Mouse (Mus musculus): ENCODE results near the gene Stox2. TPM values are rescaled to one million over a fixed set of nuclear protein-coding genes. Genes with fewer than 3 reads are reported as not detected.

The Stox2 gene
- total and polyA plus RNA-seq, 2 experiments from 2014 or later: 36.3 to 94.5 TPM

DNA sequence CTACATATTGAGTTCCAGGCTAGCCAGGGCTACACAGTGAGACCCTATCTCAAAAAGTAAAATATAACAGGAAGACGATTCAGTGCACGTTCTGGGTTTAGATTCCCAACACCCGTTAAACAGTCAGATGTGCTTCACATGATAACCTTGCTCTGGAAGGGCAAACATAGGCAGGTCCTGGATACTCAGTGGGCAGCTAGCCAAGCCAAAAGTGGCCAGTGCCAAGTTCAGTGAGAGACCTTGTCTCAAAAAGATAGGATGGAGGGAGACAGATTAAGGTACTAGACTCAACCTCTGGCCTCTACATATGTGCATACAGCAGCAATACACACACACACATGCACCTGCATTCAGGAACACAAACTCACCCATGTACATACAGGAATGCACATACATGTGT, 56.7 kb downstream of the Stox2 start:
- H3K9me3 ChIP-seq (ENCODE audit: low read length): no peaks in the 10 kb centered on the region
- H3K27me3 ChIP-seq (ENCODE audit: insufficient read depth, low read length): no peaks in the 10 kb centered on the region
- 88% methylated on average over 3 of the region's 3 CpGs for WGBS
- no peaks in the 10 kb centered on the region for H3K4me1 ChIP-seq (ENCODE audit: insufficient read depth, low read length)
- no peak for TF ChIP-seq CTCF (IDR thresholded peaks at IDR 0.05; ENCODE audit: low read depth)
- DNase-seq (ENCODE audit: low spot score): no peak
- H3K36me3 ChIP-seq (ENCODE audit: insufficient read depth, low read length): no peaks in the 10 kb centered on the region
- H3K4me2 ChIP-seq (ENCODE audit: low read depth, low read length): no peak overlapping the region
- no peak overlapping the region for H3K9ac ChIP-seq (replicated peaks; ENCODE audit: low read length)
- H3K27ac ChIP-seq: no peak overlapping the region
- no peak for ATAC-seq
- no peak overlapping the region for H3K4me3 ChIP-seq (ENCODE audit: low read length)

DNA sequence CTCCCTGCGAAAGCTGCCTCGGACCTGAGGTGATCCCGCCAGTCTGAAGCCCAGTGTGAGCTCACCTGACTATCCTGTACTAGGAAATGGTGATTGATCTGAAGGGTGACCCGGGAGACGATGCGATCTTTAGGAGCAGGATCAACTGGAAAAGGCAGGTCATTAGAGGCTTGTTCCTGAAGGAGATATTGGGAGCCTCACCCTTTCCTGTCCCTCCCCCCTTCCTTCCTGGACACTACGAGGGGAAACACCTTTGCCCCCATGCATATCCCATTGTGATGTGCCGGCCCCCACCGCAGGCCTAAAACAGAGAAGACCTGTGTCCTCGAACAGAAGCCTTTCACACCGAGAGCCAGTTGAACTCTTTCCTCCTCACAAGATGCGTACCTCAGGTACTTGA, 58.0 kb downstream of the Stox2 start:
- no peaks in the 10 kb centered on the region for H3K4me1 ChIP-seq (ENCODE audit: insufficient read depth, low read length)
- H3K27me3 ChIP-seq (ENCODE audit: insufficient read depth, low read length): no peaks in the 10 kb centered on the region
- no peak overlapping the region for H3K4me3 ChIP-seq (ENCODE audit: low read length)
- TF ChIP-seq CTCF (IDR thresholded peaks at IDR 0.05; ENCODE audit: low read depth): no peak
- DNase-seq (ENCODE audit: low spot score) (no peak), ATAC-seq (no peak)
- H3K27ac ChIP-seq: no peak overlapping the region
- no peaks in the 10 kb centered on the region for H3K36me3 ChIP-seq (ENCODE audit: insufficient read depth, low read length)
- no peaks in the 10 kb centered on the region for H3K9me3 ChIP-seq (ENCODE audit: low read length)
- no peak overlapping the region for H3K9ac ChIP-seq (replicated peaks; ENCODE audit: low read length)
- H3K4me2 ChIP-seq (ENCODE audit: low read depth, low read length): no peak overlapping the region
- WGBS: 81% methylated on average over 12 of the region's 12 CpGs

GRCm38 (mm10) chr8:47385810-47386209, 60.4 kb downstream of the Stox2 start:
- WGBS: 72% methylated on average over 1 of the region's 1 CpGs
- Histone ChIP-seq H3K4me1 (ENCODE audit: insufficient read depth, low read length) (no peaks in the 10 kb centered on the region), H3K36me3 (ENCODE audit: insufficient read depth, low read length) (no peaks in the 10 kb centered on the region), H3K9ac (replicated peaks; ENCODE audit: low read length) (no peak overlapping the region), H3K27ac (no peak overlapping the region), H3K9me3 (ENCODE audit: low read length) (no peaks in the 10 kb centered on the region), H3K4me2 (ENCODE audit: low read depth, low read length) (no peak overlapping the region), H3K27me3 (ENCODE audit: insufficient read depth, low read length) (no peaks in the 10 kb centered on the region), H3K4me3 (ENCODE audit: low read length) (no peak overlapping the region)
- ATAC-seq (no peak), DNase-seq (ENCODE audit: low spot score) (no peak)
- TF ChIP-seq CTCF (IDR thresholded peaks at IDR 0.05; ENCODE audit: low read depth): peak; percentile 53

DNA sequence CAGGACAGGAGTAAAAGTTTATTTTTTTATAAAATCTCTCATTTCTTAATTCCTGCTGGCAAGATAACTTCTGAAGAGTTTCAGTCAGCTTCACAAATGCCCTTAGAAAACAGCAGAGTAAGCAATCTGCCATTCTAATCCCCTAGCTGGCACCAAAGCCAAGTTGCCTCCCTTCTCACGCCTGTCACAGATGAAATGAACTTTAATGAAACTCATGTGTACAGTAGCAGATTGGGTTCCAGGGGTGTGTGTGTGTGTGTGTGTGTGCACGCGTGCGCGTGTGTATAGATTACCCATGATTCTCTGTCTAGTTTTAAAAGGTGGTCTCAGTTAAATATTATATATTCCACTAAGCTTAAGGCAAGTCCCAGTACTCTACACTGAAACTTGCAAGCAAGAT, 62.0 kb downstream of the Stox2 start:
- no peak for TF ChIP-seq CTCF (IDR thresholded peaks at IDR 0.05; ENCODE audit: low read depth)
- Histone ChIP-seq H3K4me1 (ENCODE audit: insufficient read depth, low read length) (0 out of 2 replicates have a peak, but pooled peaks cover 5% of the 10 kb centered on the region), H3K27me3 (ENCODE audit: insufficient read depth, low read length) (no peaks in the 10 kb centered on the region), H3K9ac (replicated peaks; ENCODE audit: low read length) (no peak overlapping the region), H3K27ac (no peak overlapping the region), H3K36me3 (ENCODE audit: insufficient read depth, low read length) (no peaks in the 10 kb centered on the region), H3K4me3 (ENCODE audit: low read length) (no peak overlapping the region), H3K9me3 (ENCODE audit: low read length) (no peaks in the 10 kb centered on the region), H3K4me2 (ENCODE audit: low read depth, low read length) (no peak overlapping the region)
- DNase-seq (ENCODE audit: low spot score): no peak
- ATAC-seq: no peak
- 70% methylated on average over 5 of the region's 5 CpGs for WGBS

- no peak overlapping the region for H3K27ac ChIP-seq
- DNase-seq (ENCODE audit: low spot score) (no peak), ATAC-seq (no peak)
- H3K9me3 ChIP-seq (ENCODE audit: low read length): no peaks in the 10 kb centered on the region
- H3K4me2 ChIP-seq (ENCODE audit: low read depth, low read length): no peak overlapping the region
- WGBS: 79% methylated on average over 9 of the region's 9 CpGs
- no peak for TF ChIP-seq CTCF (IDR thresholded peaks at IDR 0.05; ENCODE audit: low read depth)
- 0 out of 2 replicates have a peak, but pooled peaks cover 5% of the 10 kb centered on the region for H3K4me1 ChIP-seq (ENCODE audit: insufficient read depth, low read length)
- H3K27me3 ChIP-seq (ENCODE audit: insufficient read depth, low read length): no peaks in the 10 kb centered on the region
- no peaks in the 10 kb centered on the region for H3K36me3 ChIP-seq (ENCODE audit: insufficient read depth, low read length)
- no peak overlapping the region for H3K4me3 ChIP-seq (ENCODE audit: low read length)
- H3K9ac ChIP-seq (replicated peaks; ENCODE audit: low read length): no peak overlapping the region
Observed at GRCm38 (mm10) chr8:47383632-47384031, 62.5 kb downstream of the Stox2 start.

DNA sequence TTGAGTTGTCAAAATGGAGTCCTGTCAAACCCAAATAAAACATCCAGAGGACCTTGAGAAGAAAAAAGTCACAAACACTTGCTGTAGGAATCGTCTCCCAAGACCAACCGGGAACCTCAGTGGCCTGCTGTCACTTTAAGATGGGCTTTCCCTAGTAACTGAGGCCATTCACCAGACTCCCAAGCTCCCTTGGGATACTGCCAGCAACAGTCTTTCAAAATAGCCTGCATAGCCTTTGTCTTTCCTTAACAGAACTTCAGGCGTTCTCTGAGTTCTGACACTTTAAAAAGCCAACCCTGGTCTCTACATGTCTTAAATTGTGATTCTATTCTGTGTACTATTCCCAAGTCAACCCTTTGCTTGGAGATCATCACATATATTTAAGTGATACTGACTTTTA, 64.9 kb downstream of the Stox2 start:
- ATAC-seq (peak; percentile 69; the same call in 1 of the 2 replicates), DNase-seq (ENCODE audit: low spot score) (peak; percentile 80)
- H3K4me3 ChIP-seq (ENCODE audit: low read length): no peak overlapping the region
- TF ChIP-seq CTCF (IDR thresholded peaks at IDR 0.05; ENCODE audit: low read depth): no peak
- no peak overlapping the region for H3K9ac ChIP-seq (replicated peaks; ENCODE audit: low read length)
- WGBS: 12% methylated on average over 3 of the region's 3 CpGs
- H3K36me3 ChIP-seq (ENCODE audit: insufficient read depth, low read length): no peaks in the 10 kb centered on the region
- H3K4me2 ChIP-seq (ENCODE audit: low read depth, low read length): no peak overlapping the region
- H3K9me3 ChIP-seq (ENCODE audit: low read length): no peaks in the 10 kb centered on the region
- no peaks in the 10 kb centered on the region for H3K27me3 ChIP-seq (ENCODE audit: insufficient read depth, low read length)
- 0 out of 2 replicates have a peak, but pooled peaks cover 5% of the 10 kb centered on the region for H3K4me1 ChIP-seq (ENCODE audit: insufficient read depth, low read length)
- peak overlapping the region; percentile 51; the same call in 1 of the 2 replicates for H3K27ac ChIP-seq

DNA sequence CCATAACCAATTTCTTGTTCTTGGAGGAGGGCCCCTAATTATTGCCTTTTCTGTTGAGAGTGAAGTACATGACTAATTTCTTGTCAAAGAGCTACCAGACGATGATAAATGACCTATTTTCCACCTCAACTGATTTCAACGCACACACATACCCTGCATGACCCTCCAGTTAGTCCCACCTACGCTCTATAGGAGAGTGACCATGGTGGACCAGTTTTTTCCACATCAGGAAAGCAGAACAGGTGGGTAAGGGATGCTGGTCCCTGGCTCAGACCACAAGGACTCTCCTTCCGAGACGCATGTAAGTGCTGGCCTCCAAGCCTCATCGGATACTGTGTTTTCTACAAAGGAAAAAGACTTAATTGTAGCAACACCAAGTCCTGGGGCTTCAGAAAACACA, 65.4 kb downstream of the Stox2 start:
- Histone ChIP-seq H3K36me3 (ENCODE audit: insufficient read depth, low read length) (no peaks in the 10 kb centered on the region), H3K27me3 (ENCODE audit: insufficient read depth, low read length) (no peaks in the 10 kb centered on the region), H3K9ac (replicated peaks; ENCODE audit: low read length) (no peak overlapping the region), H3K9me3 (ENCODE audit: low read length) (no peaks in the 10 kb centered on the region), H3K4me3 (ENCODE audit: low read length) (no peak overlapping the region), H3K4me2 (ENCODE audit: low read depth, low read length) (no peak overlapping the region), H3K4me1 (ENCODE audit: insufficient read depth, low read length) (0 out of 2 replicates have a peak, but pooled peaks cover 5% of the 10 kb centered on the region), H3K27ac (peak overlapping the region; percentile 27; the same call in 1 of the 2 replicates)
- TF ChIP-seq CTCF (IDR thresholded peaks at IDR 0.05; ENCODE audit: low read depth): no peak
- 37% methylated on average over 6 of the region's 6 CpGs for WGBS
- ATAC-seq: no peak
- DNase-seq (ENCODE audit: low spot score): no peak

Measured in hindbrain, postnatal 0 days (tissue).